Mouse (Mus musculus) testis, postnatal 14 days (tissue): Measurements from ENCODE around the gene Wipf2.
"Not testable (repeated sequence)": the region's sequence is repeated elsewhere in the genome, so short reads cannot be mapped to it uniquely, and the experiment has no call there.

Experiments
- DNase-seq: peaks from one replicate; pipeline ENCODE4 v3.0.0; 2021; ENCODE audit warnings: low spot score

Gene Wipf2

GRCm38 (mm10) chr11:98909654-98910053 lies 46.2 kb downstream of the Wipf2 start:
- no peak for DNase-seq

GRCm38 (mm10) chr11:98910415-98910814 lies 47.0 kb downstream of the Wipf2 start:
- no peak for DNase-seq

GRCm38 (mm10) chr11:98911498-98911897 lies 48.1 kb downstream of the Wipf2 start:
- no peak for DNase-seq

- DNase-seq = no peak
Observed at GRCm38 (mm10) chr11:98914196-98914595, 50.8 kb downstream of the Wipf2 start.

- DNase-seq = not testable (repeated sequence)
Observed at GRCm38 (mm10) chr11:98916376-98916775, 52.9 kb downstream of the Wipf2 start.

GRCm38 (mm10) chr11:98917428-98918005 lies 54.1 kb downstream of the Wipf2 start:
- no peak for DNase-seq

GRCm38 (mm10) chr11:98918231-98918630 lies 54.8 kb downstream of the Wipf2 start:
- DNase-seq = no peak

- no peak for DNase-seq
Observed at GRCm38 (mm10) chr11:98919009-98919408, 55.6 kb downstream of the Wipf2 start.

GRCm38 (mm10) chr11:98921813-98922212 lies 58.4 kb downstream of the Wipf2 start:
- DNase-seq = not testable (repeated sequence)

- not testable (repeated sequence) for DNase-seq
Observed at GRCm38 (mm10) chr11:98922307-98922706, 58.9 kb downstream of the Wipf2 start.

GRCm38 (mm10) chr11:98922851-98923711 lies 59.6 kb downstream of the Wipf2 start:
- not testable (repeated sequence) for DNase-seq

GRCm38 (mm10) chr11:98924633-98925175 lies 61.3 kb downstream of the Wipf2 start:
- no peak for DNase-seq

- DNase-seq = peak; percentile 73
Observed at GRCm38 (mm10) chr11:98925265-98925721, 61.9 kb downstream of the Wipf2 start.

- DNase-seq = peak; percentile 68
Observed at GRCm38 (mm10) chr11:98925868-98926311, 62.5 kb downstream of the Wipf2 start.

- DNase-seq = no peak
Observed at GRCm38 (mm10) chr11:98926553-98926952, 63.1 kb downstream of the Wipf2 start.

- DNase-seq = peak; percentile 50
Observed at GRCm38 (mm10) chr11:98927438-98928076, 64.1 kb downstream of the Wipf2 start, which contains the start of gene Rara. TSS of gene Rara (plus strand) at chr11:98927818.

- DNase-seq = no peak
Observed at GRCm38 (mm10) chr11:98928186-98928893, 64.9 kb downstream of the Wipf2 start.

- no peak for DNase-seq
Observed at GRCm38 (mm10) chr11:98929503-98929902, 66.1 kb downstream of the Wipf2 start.

- DNase-seq = no peak
Observed at GRCm38 (mm10) chr11:98930127-98930601, 66.7 kb downstream of the Wipf2 start.

- no peak for DNase-seq
Observed at GRCm38 (mm10) chr11:98930773-98931512, 67.5 kb downstream of the Wipf2 start.
